Mouse (Mus musculus) layer of hippocampus, postnatal 25 days (tissue): Measurements from ENCODE around the gene 1700015G11Rik. TPM values are rescaled to one million over a fixed set of nuclear protein-coding genes. Genes with fewer than 3 reads are reported as not detected.

Source experiments
- DNase-seq, 2 experiments: peaks; one replicate each; pipeline ENCODE4 v3.0.0; 2022; ENCODE audit warnings: mixed read lengths in 2 of 2, low spot score in 1 of 2; ENCODE audit errors: extremely low spot score in 1 of 2
- total RNA-seq, 2 experiments: library from RNA; stranded (reverse); gene quantifications; 2 replicates each; pipeline ENCODE4 v1.2.3; 2021

1700015G11Rik gene
- total RNA-seq, 2 experiments from 2014 or later, result not detected

DNA sequence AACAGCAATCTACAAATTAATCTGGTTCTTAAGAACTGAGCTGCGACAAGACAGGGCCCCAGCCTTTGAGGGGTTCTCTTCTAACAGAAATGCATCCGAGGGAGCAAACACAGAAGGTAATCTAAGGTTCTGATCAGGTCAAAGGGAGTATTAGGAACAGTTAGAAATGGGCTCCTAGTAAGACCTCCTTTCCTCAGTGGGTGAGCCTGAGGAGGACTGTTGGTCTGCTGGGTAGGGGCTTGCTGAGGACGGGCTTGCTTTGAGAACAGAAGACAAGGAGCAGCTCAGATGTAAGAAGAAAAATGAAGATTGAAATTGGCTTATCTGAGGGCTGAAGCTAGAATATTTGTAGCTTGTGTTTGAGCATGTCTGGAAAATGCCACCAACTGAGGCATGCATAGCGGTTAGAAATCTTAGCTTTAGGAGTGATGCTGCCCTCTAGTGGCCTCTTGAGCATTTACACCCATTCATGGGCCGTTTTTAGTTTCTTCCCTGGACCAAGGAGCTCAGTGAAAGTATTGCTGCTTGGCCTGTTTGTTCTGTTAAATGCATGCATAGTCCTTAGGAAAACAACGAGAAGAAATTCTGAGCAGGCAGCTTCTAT is 43.2 kb downstream of the 1700015G11Rik start:
- peak; percentile 28 to 60 for DNase-seq

DNA sequence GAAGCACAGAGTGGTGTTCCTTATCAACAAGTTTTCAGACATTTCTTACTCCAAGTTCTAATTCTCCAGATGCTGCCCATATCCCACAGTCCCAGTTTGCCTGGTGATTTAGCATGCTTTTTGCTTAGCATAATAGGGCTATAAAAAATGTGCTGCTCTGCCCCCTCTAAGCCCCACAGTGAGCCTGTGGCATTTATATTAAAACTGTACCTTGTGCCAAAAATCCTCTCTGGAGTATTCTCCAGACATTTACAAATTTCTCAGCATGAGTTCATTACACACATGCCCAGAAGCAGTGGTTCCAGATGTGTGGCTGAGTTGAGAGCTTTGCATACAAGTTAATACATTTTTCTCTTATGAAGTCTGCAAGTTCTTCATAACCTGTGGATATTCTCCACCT is 46.1 kb downstream of the 1700015G11Rik start:
- no peak for DNase-seq

DNA sequence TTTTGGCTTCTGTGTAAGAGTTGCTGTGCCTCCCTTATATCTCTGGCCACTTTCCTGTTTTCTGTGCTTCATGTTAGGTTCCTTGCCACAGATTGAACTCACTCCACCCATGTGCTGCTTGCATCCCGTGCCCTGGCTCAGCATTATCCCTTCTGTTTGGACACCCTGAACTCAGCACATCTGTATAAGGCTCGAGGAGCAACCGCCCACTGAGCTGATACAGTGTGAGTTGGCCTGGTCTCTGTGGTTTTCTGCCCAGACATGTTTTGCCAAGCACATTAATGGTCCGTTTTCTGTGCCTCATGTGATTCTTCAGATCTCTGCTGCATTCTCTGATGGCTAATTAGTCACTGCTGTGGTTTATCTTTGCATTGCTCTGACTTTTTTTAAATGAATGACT is 47.9 kb downstream of the 1700015G11Rik start:
- DNase-seq, result no peak

DNA sequence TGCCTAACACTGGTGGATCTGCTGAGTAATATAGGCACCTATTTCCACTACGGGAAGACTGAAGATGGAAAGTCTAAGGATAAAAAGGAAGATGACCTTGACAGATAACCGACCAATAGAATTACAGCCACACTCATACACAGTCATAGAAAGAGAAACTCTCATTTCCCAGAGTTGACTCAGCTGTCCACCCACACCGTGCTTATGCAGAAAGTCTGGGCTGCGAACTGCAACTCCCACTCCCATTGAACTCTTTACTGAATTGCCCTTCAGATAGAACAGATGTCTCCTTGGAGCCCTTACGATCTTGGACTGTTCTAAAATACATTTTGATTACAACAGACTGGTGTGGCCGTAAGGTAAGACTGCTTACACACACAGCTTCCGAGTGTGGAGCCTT is 50.8 kb downstream of the 1700015G11Rik start:
- no peak for DNase-seq

DNA sequence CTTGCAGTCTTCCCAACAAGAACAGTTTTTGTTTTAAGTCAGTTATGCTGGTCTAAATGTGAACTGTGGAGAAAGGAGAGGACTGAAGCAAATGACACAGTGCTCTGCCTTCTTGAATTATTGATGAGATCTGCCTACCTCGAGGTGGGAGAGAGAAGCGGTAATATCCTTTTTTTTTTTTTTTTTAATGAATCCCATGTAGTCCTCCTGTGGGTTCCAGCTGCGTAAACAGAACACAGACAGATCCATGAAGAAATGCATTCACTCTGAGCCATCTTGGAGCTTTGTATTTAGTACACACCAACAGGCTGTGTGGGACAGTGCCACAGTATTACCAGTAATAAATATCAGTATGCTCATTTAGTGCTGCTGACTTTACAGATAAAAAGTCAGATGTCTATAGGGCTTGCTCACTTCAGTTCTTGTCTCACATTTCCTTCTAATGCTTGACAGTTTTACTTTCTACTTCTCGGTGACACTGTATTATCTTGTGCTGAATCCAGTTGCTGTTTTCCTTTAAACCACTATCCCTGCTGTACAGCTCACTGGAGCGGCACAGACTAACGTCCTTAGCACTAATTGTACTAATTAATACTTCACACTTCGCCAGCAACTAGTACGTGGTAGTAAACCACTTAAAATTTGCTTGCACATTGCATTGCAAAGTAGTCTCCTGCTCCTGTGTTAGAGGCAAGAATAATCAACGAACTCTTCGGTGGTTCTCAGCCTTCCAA is 53.1 kb downstream of the 1700015G11Rik start:
- no peak for DNase-seq

Other genes with a start within 250 kb of the 1700015G11Rik start
- gene Gas2, start 153.7 kb downstream of the 1700015G11Rik start, total RNA-seq, result 10 to 100 TPM; 16.5 to 19.9 TPM
- 1 to 10 TPM; 4.6 to 5.0 TPM for gene Fancf, start 153.5 kb downstream of the 1700015G11Rik start, total RNA-seq
- 10 to 100 TPM; 31.2 to 34.4 TPM for gene Svip, start 9.7 kb downstream of the 1700015G11Rik start, total RNA-seq